Mouse (Mus musculus) left cerebral cortex, postnatal 25 days (tissue): ENCODE measurements at regions not wholly inside any gene's neighbourhood (a gene's known extent, or its start where the extent isn't known, plus 50 kb on each side); places are given as distances from the start of the nearest gene placed in this dataset.

Source experiments
- DNase-seq, 2 experiments: peaks; one replicate each; pipeline ENCODE4 v3.0.0; 2022; ENCODE audit warnings: low spot score in 2 of 2, mixed read lengths in 1 of 2
- intact Hi-C: fragments of 180-260 bp; cut with DNase I; formaldehyde crosslinking; loops from one replicate; pipeline ENCODE4 v1.15.1; 2025

- DNase-seq = no peak
- intact Hi-C loops = no loop called here
Measured at GRCm38 (mm10) chr19:25729103-25729502, 56.9 kb downstream of the Dmrt2 start.

- DNase-seq = no peak
- intact Hi-C loops = no loop called here
Measured at GRCm38 (mm10) chr19:25729633-25730032, 57.4 kb downstream of the Dmrt2 start.

GRCm38 (mm10) chr19:25778455-25778854 is 106.2 kb downstream of the Dmrt2 start:
- intact Hi-C loops = no loop called here
- no peak for DNase-seq

GRCm38 (mm10) chr19:25779356-25779755 is 107.1 kb downstream of the Dmrt2 start:
- intact Hi-C loops = no loop called here
- no peak for DNase-seq

GRCm38 (mm10) chr19:25781314-25781713 is 109.1 kb downstream of the Dmrt2 start:
- DNase-seq = no peak

GRCm38 (mm10) chr19:25802692-25803091 is 130.5 kb downstream of the Dmrt2 start:
- intact Hi-C loops = no loop called here
- no peak for DNase-seq

More at GRCm38 (mm10) chr19:25781314-25781713, 109.1 kb downstream of the Dmrt2 start:
- intact Hi-C loops = no loop called here

GRCm38 (mm10) chr19:25805351-25805750 is 133.1 kb downstream of the Dmrt2 start:
- DNase-seq = peak; percentile 35 to 79
- intact Hi-C loops = no loop called here

GRCm38 (mm10) chr19:25813651-25814050 is 141.4 kb downstream of the Dmrt2 start:
- no peak for DNase-seq
- intact Hi-C loops = no loop called here

- intact Hi-C loops = no loop called here
- no peak for DNase-seq
Measured at GRCm38 (mm10) chr19:25845158-25845557, 172.9 kb downstream of the Dmrt2 start.

- intact Hi-C loops = no loop called here
- DNase-seq = no peak
Measured at GRCm38 (mm10) chr19:25856344-25856743, 184.1 kb downstream of the Dmrt2 start.

GRCm38 (mm10) chr19:25863312-25863711 is 191.1 kb downstream of the Dmrt2 start:
- DNase-seq = no peak

GRCm38 (mm10) chr19:25906721-25907120 is 234.5 kb downstream of the Dmrt2 start:
- intact Hi-C loops = no loop called here
- no peak for DNase-seq

More at GRCm38 (mm10) chr19:25863312-25863711, 191.1 kb downstream of the Dmrt2 start:
- intact Hi-C loops = loop anchor here (1.0 kb wide), 1 partner anchor 9 kb away; no protein-coding TSS in a partner anchor

- intact Hi-C loops = no loop called here
- DNase-seq = no peak
Measured at GRCm38 (mm10) chr19:25922052-25922451, 249.8 kb downstream of the Dmrt2 start.

- intact Hi-C loops = no loop called here
- no peak for DNase-seq
Measured at GRCm38 (mm10) chr19:25922806-25923205, 250.6 kb downstream of the Dmrt2 start.

- DNase-seq = no peak
- intact Hi-C loops = no loop called here
Measured at GRCm38 (mm10) chr19:25923727-25924384, 251.6 kb downstream of the Dmrt2 start.

- no peak for DNase-seq
- intact Hi-C loops = no loop called here
Measured at GRCm38 (mm10) chr19:25924385-25924769, 252.2 kb downstream of the Dmrt2 start.

- intact Hi-C loops = no loop called here
- no peak for DNase-seq
Measured at GRCm38 (mm10) chr19:25927220-25927619, 255.0 kb downstream of the Dmrt2 start.

- intact Hi-C loops = no loop called here
- DNase-seq = no peak
Measured at GRCm38 (mm10) chr19:25937343-25937742, 265.1 kb downstream of the Dmrt2 start.

GRCm38 (mm10) chr19:25971210-25971609 is 299.0 kb downstream of the Dmrt2 start:
- peak in 1 of 2 experiments; percentile 15 for DNase-seq
- intact Hi-C loops = no loop called here

GRCm38 (mm10) chr19:25975202-25975601 is 303.0 kb downstream of the Dmrt2 start:
- intact Hi-C loops = no loop called here
- no peak for DNase-seq

- no peak for DNase-seq
- intact Hi-C loops = no loop called here
Measured at GRCm38 (mm10) chr19:25980308-25980707, 308.1 kb downstream of the Dmrt2 start.
